In genomic region chr3:121578706-121579105, GRCm38 (mm10) we compare ENCODE assay signal across 18 mouse cellular contexts. TPM values are rescaled to one million over a fixed set of nuclear protein-coding genes. Genes with fewer than 3 reads are reported as not detected.
"Had no signal": no experiment of that assay in that cellular context is flagged by ENCODE, and none has a peak within 500 bp of the region (broad histone marks: within the 10 kb centered on the region; RNA-seq: fewer than 3 reads in every experiment).

No protein-coding gene starts in this region.

- H3K9me3 ChIP-seq: liver, embryonic 15.5 days; lung, embryonic 15.5 days; megakaryocyte, embryonic 14.5 days; midbrain, embryonic 13.5 days; neural tube, embryonic 13.5 days; neural tube, embryonic 15.5 days had no signal

- DNase-seq: liver, postnatal 0 days; lung, adult 2 months; lung, postnatal 14 days; lung, postnatal 36 days; right cerebral cortex, postnatal 25 days; right cerebral cortex, postnatal 4 days; spleen, adult 18-20 months; thymus, adult 18-20 months; thymus, postnatal 25 days; thymus, postnatal 4 days had no signal

- H3K36me3 ChIP-seq: liver, embryonic 15.5 days; lung, embryonic 15.5 days; midbrain, embryonic 13.5 days; neural tube, embryonic 13.5 days; neural tube, embryonic 15.5 days had no signal

- H3K4me3 ChIP-seq: liver, embryonic 15.5 days; lung, embryonic 15.5 days; midbrain, embryonic 13.5 days; myocyte; neural tube, embryonic 13.5 days; neural tube, embryonic 15.5 days had no signal

- H3K4me1 ChIP-seq: neural tube, embryonic 13.5 days had no signal

- H3K27me3 ChIP-seq: liver, embryonic 15.5 days; lung, embryonic 15.5 days; megakaryocyte, embryonic 14.5 days; midbrain, embryonic 13.5 days; neural tube, embryonic 13.5 days; neural tube, embryonic 15.5 days had no signal

- H3K27ac ChIP-seq: liver, embryonic 15.5 days; lung, embryonic 15.5 days; macrophage; midbrain, embryonic 13.5 days; neural tube, embryonic 13.5 days; neural tube, embryonic 15.5 days had no signal

- H3K9ac ChIP-seq: liver, embryonic 15.5 days; liver, postnatal 0 days; lung, embryonic 15.5 days; midbrain, embryonic 13.5 days; neural tube, embryonic 13.5 days; neural tube, embryonic 15.5 days had no signal

RNA-seq across cellular contexts. Expression of gene Slc44a3, which starts 46.5 kb away (rescaled TPM):
- polyA plus RNA-seq: macrophage had no signal
